Mouse (Mus musculus) embryonic facial prominence, embryonic 13.5 days (tissue): Measurements from ENCODE around the gene Gm11596. TPM values are rescaled to one million over a fixed set of nuclear protein-coding genes. Genes with fewer than 3 reads are reported as not detected.
"Not testable (repeated sequence)": the region's sequence is repeated elsewhere in the genome, so short reads cannot be mapped to it uniquely, and the experiment has no call there.

Source experiments
- ATAC-seq: fragments of 200-750 bp; cut with Nextera tagmentation; 2 replicates; pipeline ENCODE4 v1.8.0; 2017; ENCODE audit warnings: low read depth; ENCODE audit not compliant: insufficient number of reproducible peaks, insufficient read depth, low FRiP score, low TSS enrichment
- H3K27ac ChIP-seq: fragments of 300-500 bp; sonication (generic); 2 replicates; pipeline ENCODE4 v1.5.1; 2015; ENCODE audit warnings: moderate library complexity, mild to moderate bottlenecking, inconsistent platforms
- H3K27me3 ChIP-seq: fragments of 300-500 bp; sonication (generic); 2 replicates; pipeline ENCODE4 v1.6.1; 2015; ENCODE audit warnings: mild to moderate bottlenecking, inconsistent platforms
- H3K36me3 ChIP-seq: fragments of 300-500 bp; sonication (generic); 2 replicates; pipeline ENCODE4 v1.6.1; 2015; ENCODE audit warnings: mild to moderate bottlenecking, inconsistent platforms
- H3K4me1 ChIP-seq: fragments of 300-500 bp; sonication (generic); 2 replicates; pipeline ENCODE4 v1.6.1; 2015; ENCODE audit warnings: inconsistent platforms
- H3K4me2 ChIP-seq: fragments of 300-500 bp; sonication (generic); 2 replicates; pipeline ENCODE4 v1.6.1; 2015; ENCODE audit warnings: moderate library complexity, mild to moderate bottlenecking, inconsistent platforms
- H3K4me3 ChIP-seq: fragments of 300-500 bp; sonication (generic); 2 replicates; pipeline ENCODE4 v1.5.1; 2015; ENCODE audit warnings: mild to moderate bottlenecking, inconsistent platforms
- H3K9ac ChIP-seq: fragments of 300-500 bp; sonication (generic); 2 replicates; pipeline ENCODE4 v1.6.1; 2015; ENCODE audit warnings: mild to moderate bottlenecking, inconsistent platforms
- H3K9me3 ChIP-seq: fragments of 300-500 bp; sonication (generic); 2 replicates; pipeline ENCODE4 v1.6.1; 2016; ENCODE audit warnings: inconsistent platforms
- WGBS: fragments of 180-500 bp; shearing (Covaris S2); methylation state at CpG from one replicate; pipeline ENCODE4 v1.1.7; 2015; ENCODE audit warnings: mixed read lengths; 5-methylcytosine and 5-hydroxymethylcytosine counted together
- polyA plus RNA-seq: library from polyadenylated mRNA; unstranded; fragments of >200 nt; fragmentation: Nextera tagmentation; extraction: Ambion mirVana; gene quantifications from 2 replicates; pipeline ENCODE4 v1.2.1, GENCODE M21; 2015

The Gm11596 gene
- not detected in 2 replicates for polyA plus RNA-seq

- no peak for ATAC-seq
- Histone ChIP-seq H3K4me2 (no peak within 1 kb of the TSS), H3K4me1 (no peaks in the 10 kb centered on the region), H3K9me3 (no peaks in the 10 kb centered on the region), H3K4me3 (no peak within 1 kb of the TSS), H3K27me3 (no peaks in the 10 kb centered on the region), H3K27ac (no peak within 1 kb of the TSS), H3K36me3 (no peaks in the 10 kb centered on the region), H3K9ac (no peak within 1 kb of the TSS)
- 70% methylated on average over 2 of the region's 2 CpGs for WGBS
Observed at GRCm38 (mm10) chr11:99793367-99793766, at the start of gene Gm11596. TSS of gene Gm11596 (minus strand) at chr11:99793467.

- no peak overlapping the region for H3K27ac ChIP-seq
- H3K4me1 ChIP-seq, result no peaks in the 10 kb centered on the region
- ATAC-seq, result no peak
- H3K4me2 ChIP-seq, result no peak overlapping the region
- WGBS, result 85% methylated on average over 1 of the region's 1 CpGs
- H3K9ac ChIP-seq, result no peak overlapping the region
- no peak overlapping the region for H3K4me3 ChIP-seq
- no peaks in the 10 kb centered on the region for H3K36me3 ChIP-seq
- H3K9me3 ChIP-seq, result no peaks in the 10 kb centered on the region
- H3K27me3 ChIP-seq, result no peaks in the 10 kb centered on the region
Observed at GRCm38 (mm10) chr11:99842185-99842584, 48.9 kb upstream of the Gm11596 start.

GRCm38 (mm10) chr11:99837966-99838365, 44.7 kb upstream of the Gm11596 start, which contains the start of gene 2300003K06Rik:
TSS of gene 2300003K06Rik (minus strand) at chr11:99838066.
- H3K4me3 ChIP-seq, result no peak within 1 kb of the TSS
- H3K4me1 ChIP-seq, result no peaks in the 10 kb centered on the region
- no peaks in the 10 kb centered on the region for H3K36me3 ChIP-seq
- WGBS, result 77% methylated on average over 1 of the region's 1 CpGs
- H3K27ac ChIP-seq, result no peak within 1 kb of the TSS
- H3K9ac ChIP-seq, result no peak within 1 kb of the TSS
- no peak within 1 kb of the TSS for H3K4me2 ChIP-seq
- no peak for ATAC-seq
- no peaks in the 10 kb centered on the region for H3K27me3 ChIP-seq
- H3K9me3 ChIP-seq, result no peaks in the 10 kb centered on the region

- H3K9ac ChIP-seq, H3K4me1 ChIP-seq, H3K27me3 ChIP-seq, H3K9me3 ChIP-seq, H3K36me3 ChIP-seq, H3K27ac ChIP-seq, H3K4me2 ChIP-seq, H3K4me3 ChIP-seq, ATAC-seq: not testable (repeated sequence)
- WGBS, result 73% methylated on average over 2 of the region's 2 CpGs
Observed at GRCm38 (mm10) chr11:99815566-99815965, 22.3 kb upstream of the Gm11596 start, which contains the start of gene Gm11564. TSS of gene Gm11564 (minus strand) at chr11:99815666.

GRCm38 (mm10) chr11:99809792-99810191, 16.5 kb upstream of the Gm11596 start, which contains the start of gene Krtap4-13:
TSS of gene Krtap4-13 (minus strand) at chr11:99809892.
- H3K27ac ChIP-seq, H3K9ac ChIP-seq, H3K4me3 ChIP-seq, H3K4me2 ChIP-seq, H3K36me3 ChIP-seq, H3K27me3 ChIP-seq, H3K4me1 ChIP-seq, ATAC-seq, H3K9me3 ChIP-seq: not testable (repeated sequence)

GRCm38 (mm10) chr11:99804346-99804745, 11.1 kb upstream of the Gm11596 start, which contains the start of gene Gm11554:
TSS of gene Gm11554 (minus strand) at chr11:99804446.
- not testable (repeated sequence) for ATAC-seq, H3K4me3 ChIP-seq, H3K27ac ChIP-seq, H3K9ac ChIP-seq, H3K4me2 ChIP-seq, H3K9me3 ChIP-seq, H3K4me1 ChIP-seq, H3K36me3 ChIP-seq, H3K27me3 ChIP-seq
- WGBS, result no CpG with 5 or more reads among the region's 1 CpGs

- WGBS, result no CpG with 5 or more reads among the region's 1 CpGs
Observed at GRCm38 (mm10) chr11:99798832-99799231, 5.6 kb upstream of the Gm11596 start, which contains the start of gene Gm11569. TSS of gene Gm11569 (minus strand) at chr11:99798932.

GRCm38 (mm10) chr11:99784900-99785299, 8.4 kb downstream of the Gm11596 start, which contains the start of gene Krtap4-9:
TSS of gene Krtap4-9 (plus strand) at chr11:99785200.
- H3K4me2 ChIP-seq, H3K27ac ChIP-seq, ATAC-seq, H3K9ac ChIP-seq, H3K4me3 ChIP-seq, H3K36me3 ChIP-seq, H3K4me1 ChIP-seq, H3K9me3 ChIP-seq, H3K27me3 ChIP-seq: not testable (repeated sequence)

More at GRCm38 (mm10) chr11:99798832-99799231, 5.6 kb upstream of the Gm11596 start, which contains the start of gene Gm11569:
- not testable (repeated sequence) for H3K4me3 ChIP-seq, H3K9ac ChIP-seq, H3K4me1 ChIP-seq, ATAC-seq, H3K27me3 ChIP-seq, H3K36me3 ChIP-seq, H3K4me2 ChIP-seq, H3K27ac ChIP-seq, H3K9me3 ChIP-seq

GRCm38 (mm10) chr11:99780604-99781003, 12.7 kb downstream of the Gm11596 start, which contains the start of gene Krtap4-8:
TSS of gene Krtap4-8 (minus strand) at chr11:99780704.
- H3K36me3 ChIP-seq, result no peaks in the 10 kb centered on the region

GRCm38 (mm10) chr11:99778401-99778800, 14.9 kb downstream of the Gm11596 start:
- WGBS, result 59% methylated on average over 7 of the region's 7 CpGs
- H3K36me3 ChIP-seq, result no peaks in the 10 kb centered on the region
- no peak overlapping the region for H3K9ac ChIP-seq
- ATAC-seq, result no peak
- H3K4me3 ChIP-seq, result no peak overlapping the region
- no peak overlapping the region for H3K27ac ChIP-seq
- H3K27me3 ChIP-seq, result no peaks in the 10 kb centered on the region
- no peak overlapping the region for H3K4me2 ChIP-seq
- H3K4me1 ChIP-seq, result no peaks in the 10 kb centered on the region
- no peaks in the 10 kb centered on the region for H3K9me3 ChIP-seq

More at GRCm38 (mm10) chr11:99780604-99781003, 12.7 kb downstream of the Gm11596 start, which contains the start of gene Krtap4-8:
- H3K9ac ChIP-seq, result no peak within 1 kb of the TSS
- no peak within 1 kb of the TSS for H3K4me2 ChIP-seq
- ATAC-seq, result no peak
- no peaks in the 10 kb centered on the region for H3K4me1 ChIP-seq
- H3K9me3 ChIP-seq, result no peaks in the 10 kb centered on the region
- 97% methylated on average over 2 of the region's 2 CpGs for WGBS
- H3K27ac ChIP-seq, result no peak within 1 kb of the TSS
- H3K4me3 ChIP-seq, result no peak within 1 kb of the TSS
- H3K27me3 ChIP-seq, result no peaks in the 10 kb centered on the region

- H3K9me3 ChIP-seq, H3K27me3 ChIP-seq, H3K4me3 ChIP-seq, H3K27ac ChIP-seq, H3K36me3 ChIP-seq, H3K9ac ChIP-seq, ATAC-seq, H3K4me2 ChIP-seq, H3K4me1 ChIP-seq: not testable (repeated sequence)
Observed at GRCm38 (mm10) chr11:99772813-99773212, 20.5 kb downstream of the Gm11596 start, which contains the start of gene Gm11595. TSS of gene Gm11595 (minus strand) at chr11:99772913.

GRCm38 (mm10) chr11:99768410-99768809, 24.9 kb downstream of the Gm11596 start:
- Histone ChIP-seq H3K4me2 (no peak overlapping the region), H3K27ac (no peak overlapping the region), H3K9ac (no peak overlapping the region), H3K4me1 (no peaks in the 10 kb centered on the region), H3K9me3 (no peaks in the 10 kb centered on the region), H3K4me3 (no peak overlapping the region), H3K36me3 (no peaks in the 10 kb centered on the region), H3K27me3 (no peaks in the 10 kb centered on the region)
- 51% methylated on average over 2 of the region's 2 CpGs for WGBS
- ATAC-seq, result no peak
